Mouse (Mus musculus) forebrain, embryonic 15.5 days (tissue): Measurements from ENCODE around the gene Gm38100. TPM values are rescaled to one million over a fixed set of nuclear protein-coding genes. Genes with fewer than 3 reads are reported as not detected.

Source experiments
- ATAC-seq: fragments of 200-750 bp; cut with Nextera tagmentation; replicated peaks from 2 replicates; pipeline ENCODE4 v1.8.0; 2017; ENCODE audit warnings: mild to moderate bottlenecking, moderate TSS enrichment, moderate library complexity
- H3K27ac ChIP-seq: fragments of 300-500 bp; sonication (generic); replicated peaks from 2 replicates; pipeline ENCODE4 v1.5.1; 2015; ENCODE audit warnings: mild to moderate bottlenecking, inconsistent platforms
- H3K27me3 ChIP-seq: fragments of 300-500 bp; sonication (generic); 2 replicates; pipeline ENCODE4 v1.6.1; 2015; ENCODE audit warnings: inconsistent platforms
- H3K36me3 ChIP-seq: fragments of 300-500 bp; sonication (generic); 2 replicates; pipeline ENCODE4 v1.6.1; 2015; ENCODE audit warnings: mild to moderate bottlenecking, inconsistent platforms
- H3K4me1 ChIP-seq: fragments of 300-500 bp; sonication (generic); 2 replicates; pipeline ENCODE4 v1.6.1; 2015; ENCODE audit warnings: inconsistent platforms
- H3K4me2 ChIP-seq: fragments of 300-500 bp; sonication (generic); replicated peaks from 2 replicates; pipeline ENCODE4 v1.6.1; 2015; ENCODE audit warnings: mild to moderate bottlenecking, inconsistent platforms
- H3K4me3 ChIP-seq: fragments of 300-500 bp; sonication (generic); 2 replicates; pipeline ENCODE4 v1.5.1; 2015; ENCODE audit warnings: mild to moderate bottlenecking, inconsistent platforms
- H3K9ac ChIP-seq: fragments of 300-500 bp; sonication (generic); replicated peaks from 2 replicates; pipeline ENCODE4 v1.6.1; 2015; ENCODE audit warnings: mild to moderate bottlenecking, inconsistent platforms
- H3K9me3 ChIP-seq: fragments of 300-500 bp; sonication (generic); 2 replicates; pipeline ENCODE4 v1.6.1; 2016; ENCODE audit warnings: inconsistent platforms
- WGBS: fragments of 180-500 bp; shearing (Covaris S2); methylation state at CpG from one replicate; pipeline ENCODE4 v1.1.7; 2015; ENCODE audit warnings: mixed read lengths; 5-methylcytosine and 5-hydroxymethylcytosine counted together
- polyA plus RNA-seq: library from polyadenylated mRNA; unstranded; fragments of >200 nt; fragmentation: Nextera tagmentation; extraction: Ambion mirVana; gene quantifications from 2 replicates; pipeline ENCODE4 v1.2.1, GENCODE M21; 2015

Gm38100 gene
- polyA plus RNA-seq, 1 experiment from 2014 or later, result not detected

DNA sequence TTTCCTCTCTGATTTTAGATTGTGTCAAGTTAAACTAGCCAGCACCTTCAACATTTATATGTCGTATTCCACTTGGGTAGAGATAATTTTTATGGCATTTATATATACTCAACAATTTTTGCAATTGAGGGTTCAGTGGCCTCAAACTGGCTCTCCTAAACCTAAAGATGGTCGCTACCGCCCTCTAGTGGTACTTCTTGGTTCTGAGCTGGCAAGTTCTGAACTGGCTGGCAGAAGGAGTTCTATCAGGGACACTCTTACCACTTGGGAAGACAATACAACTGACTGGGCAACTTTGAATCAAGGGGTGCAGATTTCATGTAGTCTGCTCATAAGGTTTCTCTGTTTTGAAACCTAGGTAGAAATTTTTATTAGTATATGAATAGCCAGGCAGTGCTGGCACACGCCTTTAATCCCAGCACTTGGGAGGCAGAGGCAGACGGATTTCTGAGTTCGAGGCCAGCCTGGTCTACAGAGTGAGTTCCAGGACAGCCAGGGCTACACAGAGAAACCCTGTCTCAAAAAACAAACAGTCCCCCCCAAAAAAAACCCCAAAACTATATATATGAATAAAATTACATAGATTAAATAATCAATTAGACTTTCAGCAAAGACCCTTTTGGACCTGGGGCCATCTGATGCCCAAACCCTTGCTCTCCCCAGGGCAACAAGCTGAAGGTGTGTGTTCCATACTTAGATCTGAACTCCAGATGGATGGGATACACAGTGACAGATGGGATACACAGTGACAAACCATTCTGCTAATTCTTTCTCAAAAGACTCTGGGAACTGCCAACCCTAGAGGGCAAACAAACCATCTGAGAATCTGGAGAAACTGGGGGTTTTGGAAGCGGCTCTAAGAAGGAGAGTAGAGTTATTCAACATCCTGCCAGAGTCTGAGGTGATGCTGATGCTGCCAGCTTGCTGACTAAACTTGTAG is 4.0 kb downstream of the Gm38100 start:
- H3K4me1 ChIP-seq, result no peaks in the 10 kb centered on the region
- no peak overlapping the region for H3K4me2 ChIP-seq
- H3K9me3 ChIP-seq, result no peaks in the 10 kb centered on the region
- H3K36me3 ChIP-seq, result no peaks in the 10 kb centered on the region
- no peaks in the 10 kb centered on the region for H3K27me3 ChIP-seq
- peak; percentile 54; the same call in 1 of the 2 replicates for ATAC-seq
- H3K9ac ChIP-seq, result no peak overlapping the region
- WGBS, result 48% methylated on average over 7 of the region's 7 CpGs
- H3K27ac ChIP-seq, result no peak overlapping the region
- H3K4me3 ChIP-seq, result no peak overlapping the region

GRCm38 (mm10) chr1:175931391-175931790 is 11.3 kb downstream of the Gm38100 start:
- Histone ChIP-seq H3K27ac (no peak overlapping the region), H3K36me3 (no peaks in the 10 kb centered on the region), H3K4me1 (no peaks in the 10 kb centered on the region), H3K4me3 (no peak overlapping the region), H3K4me2 (no peak overlapping the region), H3K27me3 (no peaks in the 10 kb centered on the region), H3K9ac (no peak overlapping the region), H3K9me3 (no peaks in the 10 kb centered on the region)
- WGBS, result 92% methylated on average over 5 of the region's 5 CpGs
- no peak for ATAC-seq

- 7% methylated on average over 11 of the region's 11 CpGs for WGBS
- H3K4me1 ChIP-seq, result no peaks in the 10 kb centered on the region
- peak; percentile 83 for ATAC-seq
Measured at GRCm38 (mm10) chr1:175936282-175936737, 16.2 kb downstream of the Gm38100 start.

DNA sequence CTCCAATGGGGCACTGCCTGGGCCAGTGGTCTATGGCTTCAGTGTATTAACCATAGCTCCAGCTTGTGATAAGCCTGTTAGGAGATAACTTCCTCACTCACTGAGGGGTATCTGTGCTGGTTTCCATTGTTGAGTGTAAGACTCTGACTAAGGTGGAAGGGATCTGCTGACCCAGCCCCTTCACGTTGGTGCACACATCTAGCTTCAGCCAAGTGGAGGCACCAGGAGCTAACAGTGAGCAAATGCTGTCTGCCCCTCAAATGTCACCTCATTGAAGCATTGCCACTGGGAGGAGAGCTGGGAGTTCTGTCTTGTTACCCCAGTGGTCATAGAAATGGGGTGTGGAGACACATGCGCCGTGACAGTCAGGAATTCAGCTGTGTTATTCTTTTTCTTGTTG is 18.6 kb downstream of the Gm38100 start:
- Histone ChIP-seq H3K36me3 (no peaks in the 10 kb centered on the region), H3K9me3 (no peaks in the 10 kb centered on the region), H3K4me2 (no peak overlapping the region), H3K4me3 (no peak overlapping the region), H3K27ac (no peak overlapping the region), H3K4me1 (no peaks in the 10 kb centered on the region), H3K9ac (no peak overlapping the region), H3K27me3 (no peaks in the 10 kb centered on the region)
- ATAC-seq, result no peak
- WGBS, result 73% methylated on average over 3 of the region's 3 CpGs

More at GRCm38 (mm10) chr1:175936282-175936737, 16.2 kb downstream of the Gm38100 start:
- no peak overlapping the region for H3K4me3 ChIP-seq
- no peaks in the 10 kb centered on the region for H3K9me3 ChIP-seq
- no peak overlapping the region for H3K27ac ChIP-seq
- H3K4me2 ChIP-seq, result peak overlapping the region; percentile 38
- H3K9ac ChIP-seq, result no peak overlapping the region
- no peaks in the 10 kb centered on the region for H3K36me3 ChIP-seq
- no peaks in the 10 kb centered on the region for H3K27me3 ChIP-seq

DNA sequence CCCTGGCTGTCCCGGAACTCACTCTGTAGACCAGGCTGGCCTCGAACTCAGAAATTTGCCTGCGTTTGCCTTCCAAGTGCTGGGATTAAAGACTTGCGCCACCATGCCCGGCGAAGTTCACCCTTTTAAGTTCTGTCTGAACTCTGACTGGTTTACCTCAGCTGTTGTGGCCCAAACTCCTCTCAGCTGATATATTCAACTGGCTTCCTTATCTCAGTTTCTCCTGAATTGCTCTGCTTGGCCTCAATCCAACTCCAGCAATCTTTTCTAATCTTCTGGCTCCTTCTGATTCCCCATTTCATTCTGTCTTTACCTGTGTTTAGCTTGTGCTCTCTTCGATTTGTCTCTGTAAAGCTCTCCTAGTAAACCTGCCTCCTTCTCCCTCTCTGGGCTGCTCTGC is 23.0 kb downstream of the Gm38100 start:
- H3K36me3 ChIP-seq, result no peaks in the 10 kb centered on the region
- H3K27me3 ChIP-seq, result no peaks in the 10 kb centered on the region
- H3K9me3 ChIP-seq, result no peaks in the 10 kb centered on the region
- ATAC-seq, result no peak
- H3K4me1 ChIP-seq, result no peaks in the 10 kb centered on the region
- H3K4me3 ChIP-seq, result no peak overlapping the region
- whole genome bisulfite sequencing, result 93% methylated on average over 7 of the region's 7 CpGs
- no peak overlapping the region for H3K9ac ChIP-seq
- no peak overlapping the region for H3K27ac ChIP-seq
- H3K4me2 ChIP-seq, result no peak overlapping the region

DNA sequence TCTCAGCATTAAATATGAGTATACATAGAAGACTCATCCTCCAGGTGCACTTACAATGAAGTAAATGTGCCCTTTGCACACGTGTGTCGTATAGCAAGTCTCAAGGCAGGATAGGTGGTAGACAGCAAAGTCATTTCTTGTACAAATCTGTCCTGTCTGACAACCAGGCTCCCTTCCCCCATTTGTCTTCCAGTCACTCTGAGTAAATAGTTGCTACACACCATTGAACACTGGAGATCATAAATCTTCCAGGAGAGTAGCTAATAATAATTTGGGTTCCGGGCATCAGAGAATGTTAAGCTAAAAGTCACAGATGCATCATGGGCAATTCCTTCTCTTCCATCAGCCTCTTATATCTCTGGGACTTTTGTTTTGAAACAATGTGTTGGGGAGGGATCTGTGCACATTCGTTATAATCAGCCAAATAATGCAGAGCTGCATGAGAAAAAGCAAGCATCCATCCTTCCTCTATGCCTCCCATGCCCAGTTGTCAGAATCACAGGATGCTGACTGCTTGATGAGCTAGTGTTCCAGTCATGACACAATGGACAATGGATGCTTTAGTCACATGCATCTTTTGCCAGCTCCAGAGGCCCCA is 26.7 kb downstream of the Gm38100 start:
- Histone ChIP-seq H3K27ac (no peak overlapping the region), H3K4me1 (no peaks in the 10 kb centered on the region), H3K9ac (no peak overlapping the region), H3K9me3 (no peaks in the 10 kb centered on the region), H3K36me3 (no peaks in the 10 kb centered on the region), H3K4me2 (no peak overlapping the region), H3K4me3 (no peak overlapping the region), H3K27me3 (no peaks in the 10 kb centered on the region)
- WGBS, result 71% methylated on average over 4 of the region's 4 CpGs
- ATAC-seq, result no peak

GRCm38 (mm10) chr1:175950421-175950820 is 30.3 kb downstream of the Gm38100 start:
- H3K9me3 ChIP-seq, result no peaks in the 10 kb centered on the region
- H3K27me3 ChIP-seq, result no peaks in the 10 kb centered on the region
- no peak for ATAC-seq
- H3K4me1 ChIP-seq, result no peaks in the 10 kb centered on the region
- no peak overlapping the region for H3K9ac ChIP-seq
- H3K36me3 ChIP-seq, result no peaks in the 10 kb centered on the region
- H3K4me2 ChIP-seq, result no peak overlapping the region
- 91% methylated on average over 3 of the region's 3 CpGs for WGBS
- H3K27ac ChIP-seq, result no peak overlapping the region
- no peak overlapping the region for H3K4me3 ChIP-seq

- no peaks in the 10 kb centered on the region for H3K4me1 ChIP-seq
- no peak overlapping the region for H3K9ac ChIP-seq
- ATAC-seq, result no peak
- 87% methylated on average over 2 of the region's 2 CpGs for WGBS
- no peak overlapping the region for H3K4me3 ChIP-seq
- no peak overlapping the region for H3K4me2 ChIP-seq
- no peak overlapping the region for H3K27ac ChIP-seq
- H3K36me3 ChIP-seq, result no peaks in the 10 kb centered on the region
- H3K27me3 ChIP-seq, result no peaks in the 10 kb centered on the region
- no peaks in the 10 kb centered on the region for H3K9me3 ChIP-seq
Measured at GRCm38 (mm10) chr1:175950851-175951250, 30.7 kb downstream of the Gm38100 start.

DNA sequence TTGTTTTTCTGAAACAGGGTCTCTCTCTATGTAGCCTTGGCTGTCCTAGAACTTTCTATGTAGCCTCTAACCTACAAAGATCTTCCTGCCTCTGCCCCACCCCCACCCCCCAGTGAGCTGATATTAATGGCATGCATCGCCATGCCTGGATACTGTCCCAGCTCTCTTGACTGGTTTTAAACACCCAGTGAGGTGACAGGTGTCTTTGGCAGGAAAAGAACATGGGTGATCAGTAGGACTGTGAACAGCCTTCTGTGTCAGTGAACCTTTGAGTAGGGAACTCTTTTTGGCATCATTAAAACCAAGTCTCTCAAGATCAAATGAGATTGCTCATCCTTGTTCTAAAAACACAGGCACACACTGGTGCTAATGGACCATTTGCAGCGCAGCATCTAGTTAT is 41.7 kb downstream of the Gm38100 start:
- H3K36me3 ChIP-seq, result no peaks in the 10 kb centered on the region
- no peak for ATAC-seq
- H3K4me1 ChIP-seq, result no peaks in the 10 kb centered on the region
- H3K9me3 ChIP-seq, result no peaks in the 10 kb centered on the region
- H3K27me3 ChIP-seq, result no peaks in the 10 kb centered on the region
- H3K27ac ChIP-seq, result no peak overlapping the region
- no peak overlapping the region for H3K9ac ChIP-seq
- WGBS, result 78% methylated on average over 2 of the region's 2 CpGs
- no peak overlapping the region for H3K4me3 ChIP-seq
- no peak overlapping the region for H3K4me2 ChIP-seq

DNA sequence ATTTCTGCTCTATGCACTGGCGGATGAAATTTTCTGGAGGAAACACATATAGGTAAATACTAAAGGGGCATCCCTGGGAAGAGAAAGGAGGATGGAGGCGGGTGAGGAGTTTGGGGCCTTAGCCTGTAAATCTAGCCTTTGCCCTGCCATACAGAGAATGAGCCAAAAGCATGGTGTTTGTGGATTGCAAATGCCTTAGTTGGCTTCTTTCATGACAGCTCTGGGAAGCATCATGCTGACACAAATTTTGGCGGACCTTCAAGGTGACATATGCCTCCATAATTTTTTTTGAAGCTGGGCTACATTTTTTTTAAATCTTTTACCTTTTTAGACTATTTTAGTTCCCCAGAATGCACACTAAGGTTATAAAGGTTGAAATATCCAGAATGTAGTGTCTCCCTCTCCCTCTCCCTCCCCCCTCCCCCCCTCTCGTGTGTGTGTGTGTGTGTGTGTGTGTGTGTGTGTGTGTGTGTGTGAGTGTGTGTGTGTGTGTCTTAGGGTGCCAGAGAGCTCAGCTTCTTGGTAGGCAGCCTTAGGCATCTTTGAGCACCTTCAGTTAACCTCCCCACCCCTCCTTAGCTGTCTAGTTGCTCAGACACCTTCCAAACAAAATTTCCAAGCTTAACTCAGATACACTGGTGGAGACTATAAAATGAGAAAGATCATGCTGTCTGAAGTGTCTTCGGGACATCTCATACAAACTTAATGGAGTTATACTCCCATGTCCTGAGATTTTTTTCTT is 47.0 kb downstream of the Gm38100 start:
- Histone ChIP-seq H3K36me3 (no peaks in the 10 kb centered on the region), H3K27ac (no peak overlapping the region), H3K27me3 (no peaks in the 10 kb centered on the region), H3K4me1 (peaks cover 5% of the 10 kb centered on the region; the same call in 1 of the 2 replicates), H3K9me3 (no peaks in the 10 kb centered on the region), H3K4me3 (no peak overlapping the region), H3K9ac (no peak overlapping the region), H3K4me2 (no peak overlapping the region)
- no peak for ATAC-seq
- 89% methylated on average over 5 of the region's 5 CpGs for WGBS

- Histone ChIP-seq H3K9me3 (no peaks in the 10 kb centered on the region), H3K4me2 (no peak overlapping the region), H3K9ac (no peak overlapping the region), H3K27ac (no peak overlapping the region), H3K4me1 (peaks cover 5% of the 10 kb centered on the region; the same call in 1 of the 2 replicates), H3K36me3 (no peaks in the 10 kb centered on the region), H3K4me3 (no peak overlapping the region), H3K27me3 (no peaks in the 10 kb centered on the region)
- ATAC-seq, result peak; percentile 77; the same call in 1 of the 2 replicates
- 28% methylated on average over 5 of the region's 5 CpGs for WGBS
Measured at GRCm38 (mm10) chr1:175970710-175971109, 50.6 kb downstream of the Gm38100 start.
